Mouse (Mus musculus) left cerebral cortex, adult 2 months (tissue): ENCODE measurements around the gene Dppa5a. TPM values are rescaled to one million over a fixed set of nuclear protein-coding genes. Genes with fewer than 3 reads are reported as not detected.
"Not testable (repeated sequence)": the region's sequence is repeated elsewhere in the genome, so short reads cannot be mapped to it uniquely, and the experiment has no call there.

Experiments used
- DNase-seq, 2 experiments: peaks; one replicate each; pipeline ENCODE4 v3.0.0; 2021 to 2022; ENCODE audit warnings: low spot score in 2 of 2, mixed read lengths in 1 of 2; ENCODE audit errors: extremely low spot score in 1 of 2
- H3K27ac ChIP-seq: fragments of 200-600 bp; 2 replicates; pipeline ENCODE4 v1.8.1; 2022
- H3K4me3 ChIP-seq: fragments of 200-600 bp; 2 replicates; pipeline ENCODE4 v1.8.1; 2022
- CTCF ChIP-seq: fragments of 200-600 bp; IDR thresholded peaks from 2 replicates; pipeline ENCODE4 v1.8.1; 2022; ENCODE audit warnings: antibody characterized with exemption, mild to moderate bottlenecking, moderate library complexity
- intact Hi-C: fragments of 180-260 bp; cut with DNase I; formaldehyde crosslinking; loops from one replicate; pipeline ENCODE4 v1.15.1; 2025
- total RNA-seq, 2 experiments: library from RNA; stranded (reverse); gene quantifications; 2 replicates each; pipeline ENCODE4 v1.2.3; 2021

Dppa5a gene
- total RNA-seq, 2 experiments from 2014 or later, result not detected

DNA sequence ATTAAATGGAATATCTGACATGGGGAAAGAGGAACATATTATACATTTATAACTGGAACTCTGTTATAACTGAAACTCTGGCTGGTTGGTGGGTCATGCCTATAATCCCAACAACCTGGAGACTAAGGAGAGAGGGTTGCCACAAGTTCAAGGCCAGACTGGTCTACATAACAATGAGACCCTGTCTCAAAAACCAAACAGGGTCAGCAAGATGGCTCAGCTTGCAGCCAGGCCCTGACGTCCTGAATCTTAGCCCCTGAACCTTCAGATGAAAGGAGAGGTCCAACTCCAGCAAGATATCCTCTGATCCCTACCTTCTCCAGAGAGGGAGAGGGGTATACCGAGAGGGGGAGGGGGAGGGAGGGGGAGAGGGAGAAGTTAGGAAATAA lies 7.5 kb downstream of the Dppa5a start:
- H3K27ac ChIP-seq, result no peak overlapping the region
- H3K4me3 ChIP-seq, result no peak overlapping the region
- no peak for DNase-seq
- intact Hi-C loops, result no loop called here
- TF ChIP-seq CTCF, result no peak

DNA sequence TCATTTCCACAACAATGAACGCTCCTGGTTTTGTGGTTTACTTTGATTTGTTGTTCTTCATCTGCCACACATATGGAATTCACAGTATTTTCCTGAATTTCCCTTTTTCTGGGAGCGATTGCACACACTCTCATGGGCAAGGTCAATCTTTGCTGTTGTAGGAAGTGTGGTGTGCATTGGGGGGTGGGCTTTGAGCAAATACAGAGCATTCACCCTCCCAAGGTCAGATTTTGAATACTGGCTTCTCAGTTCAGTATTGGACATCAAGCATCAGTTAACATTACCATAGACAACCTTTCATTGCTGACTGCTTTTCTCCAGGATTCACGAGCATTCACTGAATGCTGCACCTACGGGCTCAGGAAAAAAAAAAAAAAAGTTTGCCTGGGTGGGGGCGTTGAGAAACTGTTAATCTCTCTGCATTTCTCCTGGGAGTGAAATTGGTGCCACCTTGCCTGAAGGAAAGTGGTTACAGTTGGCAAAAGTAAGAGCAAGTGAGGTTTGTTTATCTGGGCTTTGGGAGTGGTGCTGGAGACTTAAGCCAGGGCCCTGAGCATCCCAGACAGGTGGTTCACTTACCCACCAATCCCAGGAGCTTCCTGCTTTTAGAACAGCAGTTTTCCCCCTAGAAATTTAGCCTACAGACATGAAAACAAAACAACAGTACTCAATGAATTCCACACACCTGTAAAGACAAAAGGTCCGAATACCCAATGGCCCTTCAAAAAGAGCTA lies 8.1 kb downstream of the Dppa5a start:
- H3K4me3 ChIP-seq, result no peak overlapping the region
- TF ChIP-seq CTCF, result no peak
- H3K27ac ChIP-seq, result no peak overlapping the region
- no peak for DNase-seq
- intact Hi-C loops, result loop anchor here (5.0 kb wide), 1 partner anchor 77 kb away; no protein-coding TSS in a partner anchor

DNA sequence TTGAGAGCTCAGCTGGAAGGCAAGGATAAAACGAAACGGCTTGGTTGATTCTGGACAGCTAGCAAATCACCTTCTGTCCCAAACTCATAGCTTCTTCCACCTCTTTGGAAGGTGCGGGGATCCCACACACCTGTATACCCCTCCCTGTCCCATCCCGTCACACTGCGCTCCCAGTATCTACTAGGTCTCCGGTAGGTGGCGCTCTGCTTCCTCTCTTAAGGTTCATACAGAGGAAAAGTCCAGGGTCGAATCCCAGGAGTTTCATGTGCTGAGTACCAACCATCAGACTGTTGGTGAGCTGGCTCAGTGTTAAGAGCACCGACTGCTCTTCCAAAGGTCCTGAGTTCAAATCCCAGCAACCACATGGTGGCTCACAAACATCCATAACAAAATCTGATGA lies 9.9 kb downstream of the Dppa5a start:
- Histone ChIP-seq H3K27ac (no peak overlapping the region), H3K4me3 (no peak overlapping the region)
- TF ChIP-seq CTCF, result peak; percentile 73
- intact Hi-C loops, result loop anchor here (5.0 kb wide), 1 partner anchor 79 kb away; no protein-coding TSS in a partner anchor
- DNase-seq, result peak; percentile 38 to 45

DNA sequence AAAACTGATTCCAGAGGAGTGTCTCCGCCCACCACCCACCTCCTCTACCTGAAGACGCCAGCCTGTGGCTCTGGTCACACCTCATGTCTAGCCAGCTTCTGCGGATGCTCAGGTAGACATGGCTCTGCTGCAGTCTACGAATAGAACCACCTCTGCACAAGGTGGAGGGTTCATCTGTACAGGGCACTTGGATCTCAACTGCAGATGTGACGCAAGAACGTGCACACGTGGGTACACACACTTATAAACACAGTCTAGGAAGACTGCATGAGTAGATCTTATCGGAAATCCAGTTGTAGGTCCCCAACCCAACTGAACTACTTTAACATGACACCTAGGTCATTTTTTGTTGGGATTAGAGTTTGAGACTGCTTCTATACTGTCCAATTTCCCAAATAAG lies 12.4 kb downstream of the Dppa5a start, which contains the start of gene Gsta2:
Gene Gsta2, minus strand, starts transcription at position 178 of the 400 bp plus-strand sequence.
- intact Hi-C loops, result loop anchor here (1.0 to 5.0 kb wide), 2 partner anchors 82 to 135 kb away; no protein-coding TSS in a partner anchor
- DNase-seq, result no peak
- H3K4me3 ChIP-seq, result no peak within 1 kb of the TSS
- no peak within 1 kb of the TSS for H3K27ac ChIP-seq
- TF ChIP-seq CTCF, result no peak

DNA sequence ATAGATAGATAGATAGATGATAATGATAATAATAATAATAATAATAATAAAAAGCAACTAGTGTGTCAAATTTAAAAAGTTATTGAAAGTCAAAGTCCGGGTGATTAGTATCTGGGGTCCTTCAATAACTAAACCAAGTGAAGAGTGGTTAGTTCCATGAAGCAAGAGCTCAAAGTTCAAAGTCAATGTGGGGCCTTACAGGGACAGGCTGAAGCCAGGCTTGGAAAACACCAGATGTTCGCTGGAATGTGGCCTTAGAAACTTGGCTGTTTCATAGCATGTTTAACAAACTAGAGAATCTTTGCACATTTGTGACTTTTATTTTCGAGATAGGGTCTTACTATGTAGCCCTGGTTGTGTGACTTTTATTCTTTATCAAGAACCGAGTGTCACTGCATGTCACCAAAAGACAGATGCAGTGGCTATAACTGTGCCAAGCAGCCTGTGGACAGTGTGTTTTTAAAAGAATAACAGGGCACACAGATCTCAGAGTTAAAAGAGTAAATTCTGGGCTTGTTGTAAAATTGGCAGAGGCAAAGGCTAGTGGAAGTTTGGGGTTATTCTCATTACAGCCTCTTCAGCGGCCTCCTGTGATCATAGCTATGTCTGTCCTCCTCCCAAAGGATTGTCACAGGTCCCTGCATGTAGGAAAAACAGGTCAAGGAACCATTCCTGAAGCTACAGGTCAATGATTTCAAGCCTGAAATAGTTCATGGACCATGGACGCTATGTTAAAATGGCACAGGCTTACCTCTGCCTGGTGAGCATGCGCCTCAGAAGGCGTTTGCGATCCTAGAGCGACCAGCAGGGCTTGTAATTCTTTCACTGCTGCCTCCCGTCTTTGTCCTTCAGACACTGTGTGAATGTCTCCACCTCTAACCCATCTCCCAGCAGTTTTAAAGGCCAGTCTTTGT lies 13.1 kb downstream of the Dppa5a start:
- Histone ChIP-seq H3K27ac (no peak overlapping the region), H3K4me3 (no peak overlapping the region)
- intact Hi-C loops, result loop anchor here (1.0 to 5.0 kb wide), 2 partner anchors 82 to 135 kb away; no protein-coding TSS in a partner anchor
- TF ChIP-seq CTCF, result no peak
- no peak for DNase-seq

DNA sequence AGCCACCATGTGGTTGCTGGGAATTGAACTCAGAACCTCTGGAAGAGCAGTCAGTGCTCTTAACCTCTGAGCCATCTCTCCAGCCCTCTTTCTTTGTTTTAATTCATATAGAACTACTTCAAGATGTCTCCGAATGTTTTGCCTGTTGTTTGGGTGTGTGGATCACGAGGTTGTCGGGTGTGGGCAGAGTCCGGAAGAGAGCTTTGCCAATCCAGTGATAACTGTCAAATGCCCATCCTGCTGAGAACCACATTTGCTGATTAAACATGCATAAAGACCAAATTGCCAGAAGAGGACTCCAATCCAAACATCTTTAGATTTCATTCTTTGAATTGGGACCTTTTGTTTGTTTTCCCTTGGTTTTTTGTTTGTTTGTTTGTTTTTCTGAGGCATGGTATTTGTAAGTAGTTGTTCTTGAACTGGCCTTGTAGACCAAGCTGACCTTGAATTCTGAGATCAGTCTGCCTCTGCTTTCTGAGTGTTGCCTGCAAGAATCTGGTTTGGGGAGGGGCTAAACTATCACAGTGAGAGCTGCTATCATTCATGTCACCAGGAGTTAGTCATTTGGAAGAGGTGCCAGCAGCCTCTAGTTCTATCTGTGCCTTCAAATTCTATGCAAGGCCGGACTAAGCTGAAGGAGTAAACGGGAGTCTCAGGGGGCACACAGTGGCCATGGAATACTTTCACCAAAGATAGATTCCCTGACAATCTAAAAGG lies 16.3 kb downstream of the Dppa5a start:
- no peak overlapping the region for H3K27ac ChIP-seq
- no peak for DNase-seq
- TF ChIP-seq CTCF, result no peak
- intact Hi-C loops, result no loop called here
- H3K4me3 ChIP-seq, result no peak overlapping the region

DNA sequence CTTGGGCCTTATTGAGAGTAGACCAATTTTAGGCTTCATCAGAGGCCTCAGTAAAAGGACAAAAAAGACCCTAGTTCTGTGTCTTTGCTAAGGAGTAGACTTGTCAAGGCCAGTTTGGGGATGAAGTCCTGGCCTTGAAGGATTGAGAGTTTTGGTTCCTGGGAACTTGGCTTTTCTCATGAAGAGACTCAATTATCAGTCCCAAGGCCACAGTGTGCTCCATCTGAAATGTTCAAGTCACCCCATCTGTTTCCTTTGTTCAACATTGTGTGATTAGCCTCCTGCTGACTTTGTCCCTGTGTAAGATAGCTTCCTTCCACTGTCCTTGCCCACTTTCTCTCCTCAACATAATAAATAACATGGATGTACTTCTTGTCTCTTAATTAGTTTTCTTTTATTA lies 18.0 kb downstream of the Dppa5a start:
- DNase-seq, H3K27ac ChIP-seq, intact Hi-C loops, H3K4me3 ChIP-seq: not testable (repeated sequence)

DNA sequence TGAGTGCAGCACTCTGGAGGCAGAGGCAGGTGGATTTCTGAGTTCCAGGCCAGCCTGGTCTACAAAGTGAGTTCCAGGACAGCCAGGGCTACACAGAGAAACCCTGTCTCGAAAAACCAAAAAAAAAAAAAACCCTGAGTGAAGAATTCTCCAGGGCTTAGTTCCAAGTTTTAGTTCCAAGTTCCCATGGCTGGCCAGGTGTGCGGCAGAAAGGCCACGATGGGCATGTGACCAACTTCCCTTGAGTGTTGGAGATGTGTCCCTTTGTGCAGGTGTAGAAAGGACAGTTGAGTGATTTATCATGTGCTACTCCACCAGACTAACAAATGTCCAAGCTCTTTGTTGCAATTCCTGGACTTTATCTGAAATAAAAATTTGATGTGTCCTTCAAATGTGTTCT lies 18.8 kb downstream of the Dppa5a start:
- not testable (repeated sequence) for H3K4me3 ChIP-seq, DNase-seq, H3K27ac ChIP-seq
- intact Hi-C loops, result loop anchor here (10.0 kb wide), 1 partner anchor 54 kb away; no protein-coding TSS in a partner anchor

DNA sequence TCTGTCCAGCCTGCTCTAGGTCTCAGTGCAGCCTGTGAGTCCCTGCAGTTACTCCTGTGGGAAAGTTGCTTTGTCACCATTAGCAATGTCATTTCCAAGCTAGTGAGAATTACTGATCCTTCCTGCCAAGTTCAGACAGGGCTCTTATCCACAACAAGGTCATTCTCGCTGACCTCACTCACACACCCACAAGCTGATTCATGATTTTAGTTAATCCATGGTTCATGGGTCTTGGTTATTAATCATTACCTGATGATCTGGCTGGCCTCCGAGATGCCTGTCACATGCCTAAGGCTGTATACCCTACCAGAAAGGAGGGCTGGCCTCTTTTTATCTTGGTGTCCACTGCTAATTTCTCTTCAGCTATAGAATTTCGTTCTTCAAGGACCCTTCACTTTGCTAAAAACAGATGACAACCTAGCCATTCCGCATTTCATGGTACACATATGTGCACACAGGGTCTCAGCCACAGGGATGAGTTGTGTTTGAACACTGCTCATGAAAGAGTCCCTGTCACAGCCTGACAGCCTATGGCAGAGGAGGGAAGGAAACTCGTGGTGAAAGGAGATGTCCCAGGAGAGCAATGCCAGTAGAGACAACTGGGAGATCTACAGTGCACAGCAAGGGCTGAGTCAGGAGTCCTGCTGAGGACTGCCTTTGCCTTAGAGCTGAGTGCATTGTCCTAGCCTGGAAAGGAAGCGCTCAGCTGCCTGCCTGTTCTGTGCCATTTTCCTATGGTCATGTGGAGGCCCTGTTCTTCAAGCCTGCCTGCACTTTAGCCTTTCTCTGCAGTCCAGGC lies 19.6 kb downstream of the Dppa5a start:
- intact Hi-C loops, result loop anchor here (10.0 kb wide), 1 partner anchor 54 kb away; no protein-coding TSS in a partner anchor
- H3K27ac ChIP-seq, DNase-seq, H3K4me3 ChIP-seq: not testable (repeated sequence)

DNA sequence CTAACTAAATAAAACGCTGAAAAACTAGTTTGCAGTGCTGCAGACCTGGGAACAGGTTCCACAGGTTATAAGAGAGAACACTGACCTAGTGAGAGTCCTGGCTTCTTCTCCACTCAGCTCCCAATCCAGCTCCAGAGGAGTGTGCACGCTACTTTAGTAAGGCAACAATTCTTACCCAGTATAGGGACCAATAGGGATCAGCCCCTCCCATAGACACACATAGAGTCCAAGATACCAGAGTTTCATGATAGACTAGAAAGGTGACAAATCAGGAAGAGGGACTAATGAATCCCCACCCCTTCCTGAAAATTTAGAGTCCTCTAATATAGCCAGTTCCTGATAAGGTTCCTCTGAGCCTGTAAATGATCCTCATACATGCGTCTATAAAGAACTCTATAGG lies 21.0 kb downstream of the Dppa5a start:
- H3K4me3 ChIP-seq, result no peak overlapping the region
- H3K27ac ChIP-seq, result no peak overlapping the region
- no peak for DNase-seq
- TF ChIP-seq CTCF, result no peak
- intact Hi-C loops, result loop anchor here (10.0 kb wide), 1 partner anchor 52 kb away; no protein-coding TSS in a partner anchor

DNA sequence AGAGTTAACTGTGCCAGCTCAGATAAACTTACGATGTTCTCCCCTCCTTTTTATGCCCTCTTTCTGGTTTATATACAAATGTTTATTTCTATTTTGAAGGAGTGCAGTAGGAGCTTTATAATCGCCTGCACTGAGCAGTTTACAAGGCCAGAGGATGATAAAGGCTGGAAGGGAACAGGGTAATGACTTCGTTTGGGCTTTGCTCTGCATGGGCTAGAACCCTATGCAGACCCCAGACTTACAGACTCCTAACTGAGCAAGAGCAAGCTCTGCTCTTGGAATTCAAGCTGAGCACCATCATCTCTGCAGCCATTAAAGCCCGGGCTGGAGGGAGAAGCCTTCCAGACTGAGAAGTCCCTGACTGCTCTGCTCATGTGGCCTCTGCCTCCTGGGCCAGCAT lies 22.7 kb downstream of the Dppa5a start:
- intact Hi-C loops, result loop anchor here (10.0 kb wide), 1 partner anchor 50 kb away; no protein-coding TSS in a partner anchor
- H3K4me3 ChIP-seq, DNase-seq, H3K27ac ChIP-seq: not testable (repeated sequence)

DNA sequence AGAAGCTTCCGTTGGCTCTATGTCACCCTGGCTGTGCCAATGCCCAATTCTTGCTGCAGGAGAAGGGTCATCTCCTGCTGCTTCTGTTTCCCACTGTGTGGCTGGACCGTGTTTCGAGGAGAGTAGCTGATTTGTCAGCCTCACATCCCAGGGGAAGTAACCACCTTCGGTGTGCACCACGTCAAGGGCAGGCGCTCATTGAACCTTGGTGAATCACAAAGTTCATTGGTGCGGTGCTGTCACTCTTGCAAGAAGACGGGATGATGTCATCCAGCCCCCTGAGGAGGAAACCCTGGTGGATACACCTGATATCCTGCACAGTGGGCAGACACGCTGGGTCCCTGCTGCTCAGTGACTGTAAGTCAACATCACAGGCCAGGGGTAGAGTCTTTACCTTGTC lies 24.9 kb downstream of the Dppa5a start:
- not testable (repeated sequence) for DNase-seq, H3K27ac ChIP-seq, H3K4me3 ChIP-seq
- intact Hi-C loops, result loop anchor here (10.0 kb wide), 1 partner anchor 48 kb away; no protein-coding TSS in a partner anchor

DNA sequence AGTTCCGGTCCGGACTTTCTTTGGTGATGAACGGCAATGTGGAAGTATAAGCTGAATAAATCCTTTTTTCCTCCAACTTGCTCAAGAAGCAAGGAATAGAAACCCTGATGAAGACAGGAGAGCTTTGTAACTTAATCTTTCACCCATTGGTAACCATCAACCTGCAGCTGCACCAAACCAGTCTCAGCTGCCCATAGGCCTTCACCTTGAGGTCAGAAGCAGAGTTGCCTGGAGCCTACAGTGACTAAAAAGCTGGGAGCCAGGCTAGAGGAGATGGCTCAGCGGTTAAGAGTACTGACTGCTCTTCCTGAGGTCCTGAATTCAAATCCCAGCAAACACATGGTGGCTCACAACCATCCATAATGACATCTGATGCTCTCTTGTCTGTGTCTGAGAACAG lies 25.5 kb downstream of the Dppa5a start:
- not testable (repeated sequence) for H3K27ac ChIP-seq, DNase-seq, H3K4me3 ChIP-seq
- intact Hi-C loops, result loop anchor here (10.0 kb wide), 1 partner anchor 48 kb away; no protein-coding TSS in a partner anchor
